ENCODE assay signal across 7 mouse cellular contexts in the genomic region with DNA sequence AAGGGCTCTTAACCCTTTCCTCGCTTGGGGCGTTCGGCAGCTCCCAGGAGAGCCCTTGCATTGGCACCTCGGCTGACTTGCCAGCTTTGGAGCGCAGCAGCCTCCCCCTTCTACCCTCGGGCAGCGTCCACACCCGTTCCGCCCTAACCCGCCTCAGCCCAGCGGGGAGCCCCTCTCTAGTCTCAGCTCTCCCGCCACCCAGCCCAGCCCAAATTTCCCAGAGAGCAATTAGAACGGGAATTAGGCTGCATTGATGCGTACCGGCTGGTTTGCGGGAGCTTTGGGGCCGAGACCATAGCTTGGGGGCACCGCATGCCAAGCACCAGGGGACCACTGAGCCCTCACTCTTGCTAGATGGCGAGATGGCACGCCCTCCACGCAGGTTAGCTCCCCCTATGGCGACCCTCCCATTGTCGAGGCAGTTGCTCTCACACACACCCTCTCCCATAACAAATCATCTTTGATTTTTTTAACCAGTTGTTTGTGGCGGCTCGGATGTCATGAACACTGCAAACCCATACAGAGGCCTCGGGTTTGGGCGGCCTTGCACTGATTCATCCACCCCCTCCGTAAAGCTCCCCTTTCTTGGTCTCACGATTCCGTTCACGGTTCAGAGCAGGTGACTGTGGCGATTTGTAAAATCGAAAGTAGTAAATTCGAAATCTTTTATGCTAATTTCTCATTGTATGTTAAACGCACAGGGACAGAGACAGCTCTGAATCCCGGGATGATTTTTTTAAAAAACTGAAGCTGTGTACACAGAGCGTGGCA. TPM values are rescaled to one million over a fixed set of nuclear protein-coding genes. Genes with fewer than 3 reads are reported as not detected.
A peak's percentile ranks its signal among the peaks of the same experiment; 100 is the strongest.
DNase-seq lines count a peak whose midpoint lies in the region; ATAC-seq and TF ChIP-seq lines count a peak whose summit lies in the region.

No protein-coding gene starts in this region.

- H3K27me3 ChIP-seq in lung, embryonic 14.5 days (ENCODE audit: insufficient read depth, low read length) = peaks cover 76% of the 10 kb centered on the region
- peaks cover 65% of the 10 kb centered on the region for H3K27me3 ChIP-seq in hindbrain, embryonic 15.5 days
- H3K27me3 ChIP-seq in midbrain, embryonic 13.5 days = peaks cover 99% of the 10 kb centered on the region

- H3K36me3 ChIP-seq in lung, embryonic 14.5 days (ENCODE audit: insufficient read depth) = no peaks in the 10 kb centered on the region
- H3K36me3 ChIP-seq in hindbrain, embryonic 15.5 days = no peaks in the 10 kb centered on the region
- no peaks in the 10 kb centered on the region for H3K36me3 ChIP-seq in midbrain, embryonic 13.5 days

- H3K9ac ChIP-seq in lung, embryonic 14.5 days = no peak overlapping the region
- H3K9ac ChIP-seq in hindbrain, embryonic 15.5 days = no peak overlapping the region
- H3K9ac ChIP-seq in midbrain, embryonic 13.5 days (replicated peaks) = peak overlapping the region; percentile 2; the same call in 1 of the 2 replicates

- H3K27ac ChIP-seq in lung, embryonic 14.5 days (ENCODE audit: low read depth) = no peak overlapping the region
- H3K27ac ChIP-seq in hindbrain, embryonic 15.5 days (replicated peaks) = no peak overlapping the region
- no peak overlapping the region; the same call in 1 of the 2 replicates for H3K27ac ChIP-seq in midbrain, embryonic 13.5 days

- H3K4me1 ChIP-seq in lung, embryonic 14.5 days (ENCODE audit: insufficient read depth) = no peaks in the 10 kb centered on the region
- H3K4me1 ChIP-seq in hindbrain, embryonic 15.5 days (replicated peaks) = peaks cover 36% of the 10 kb centered on the region
- H3K4me1 ChIP-seq in midbrain, embryonic 13.5 days (replicated peaks) = peaks cover 53% of the 10 kb centered on the region

- no peak for ATAC-seq in lung, embryonic 14.5 days (ENCODE audit: insufficient read depth)
- ATAC-seq in hindbrain, embryonic 15.5 days (ENCODE audit: low FRiP score, low read depth) = 0 out of 2 replicates have a peak, but pooled peaks have one; percentile 27
- peak; percentile 57 for ATAC-seq in midbrain, embryonic 13.5 days

- H3K4me2 ChIP-seq in lung, embryonic 14.5 days = peak overlapping the region; percentile 16
- peak overlapping the region; percentile 51 for H3K4me2 ChIP-seq in hindbrain, embryonic 15.5 days
- H3K4me2 ChIP-seq in midbrain, embryonic 13.5 days (replicated peaks) = peak overlapping the region; percentile 70

- peak overlapping the region; percentile 8; the same call in 1 of the 2 replicates for H3K4me3 ChIP-seq in lung, embryonic 14.5 days (ENCODE audit: low read depth, low read length)
- H3K4me3 ChIP-seq in hindbrain, embryonic 15.5 days = peak overlapping the region; percentile 20
- peak overlapping the region; percentile 45 for H3K4me3 ChIP-seq in midbrain, embryonic 13.5 days (replicated peaks)

- 2% methylated on average over 37 of the region's 37 CpGs for WGBS in lung, embryonic 14.5 days
- WGBS in hindbrain, embryonic 15.5 days = under 1% methylated on average over 37 of the region's 37 CpGs
- under 1% methylated on average over 37 of the region's 37 CpGs for WGBS in midbrain, embryonic 13.5 days

- no peak for DNase-seq in lung, embryonic 14.5 days
- no peak for DNase-seq in lung, adult 18-20 months
- peak; percentile 35 to 52 for DNase-seq in cerebellum, postnatal 14 days
- DNase-seq in thymus, postnatal 4 days = no peak
- no peak for DNase-seq in right cerebral cortex, postnatal 14 days

- no peaks in the 10 kb centered on the region for H3K9me3 ChIP-seq in lung, embryonic 14.5 days (ENCODE audit: low read depth, low read length)
- H3K9me3 ChIP-seq in hindbrain, embryonic 15.5 days = no peaks in the 10 kb centered on the region
- peaks cover 12% of the 10 kb centered on the region for H3K9me3 ChIP-seq in midbrain, embryonic 13.5 days

- no peak for TF ChIP-seq CTCF in lung, embryonic 14.5 days (IDR thresholded peaks at IDR 0.05; ENCODE audit: low read depth)

RNA-seq across cellular contexts. Expression of gene Gsx1, which starts 1.5 kb away (rescaled TPM):
- not detected in 2 replicates for polyA plus RNA-seq in lung, embryonic 14.5 days (2014; fragmentation: Nextera tagmentation; extraction: Ambion mirVana)
- polyA plus RNA-seq in hindbrain, embryonic 15.5 days (2015; fragmentation: Nextera tagmentation; extraction: Ambion mirVana) = 7.4 and 9.3 TPM in 2 replicates
- polyA plus RNA-seq in midbrain, embryonic 13.5 days (2015; fragmentation: Nextera tagmentation; extraction: Ambion mirVana) = 10.7 and 16.2 TPM in 2 replicates

Comparison
In these comparisons a context has a peak if more than half of its experiments do, and no peak if none do; other contexts are left out.
1. DNase-seq: peak in cerebellum, postnatal 14 days (2 of 2); none in lung, embryonic 14.5 days (single experiment), lung, adult 18-20 months (0 of 2), thymus, postnatal 4 days (single experiment) and right cerebral cortex, postnatal 14 days (single experiment).
2. H3K4me2 ChIP-seq: peak in every context shown above with its lines; median percentile 70 in midbrain, embryonic 13.5 days; 51 in hindbrain, embryonic 15.5 days; 16 in lung, embryonic 14.5 days.
3. Peak in every context shown above with its lines, with median percentiles within 50 percentile points of each other: H3K4me3 ChIP-seq.